Mouse (Mus musculus) G1E (cell line): Measurements from ENCODE around the gene Cc2d1a.

ENCODE experiments used
- CTCF ChIP-seq: IDR thresholded peaks from 2 replicates; pipeline ENCODE4 v1.5.1; 2012; ENCODE audit warnings: low read depth, low read length, inconsistent platforms, mixed read lengths
- GATA1 ChIP-seq: IDR thresholded peaks from 2 replicates; pipeline ENCODE4 v1.6.1; 2012; ENCODE audit warnings: borderline replicate concordance, low read length, inconsistent platforms, mixed read lengths
- POLR2AphosphoS5 ChIP-seq: IDR thresholded peaks from 2 replicates; pipeline ENCODE4 v1.6.1; 2012; ENCODE audit warnings: low read depth, low read length, inconsistent platforms; ENCODE audit not compliant: insufficient replicate concordance

DNA sequence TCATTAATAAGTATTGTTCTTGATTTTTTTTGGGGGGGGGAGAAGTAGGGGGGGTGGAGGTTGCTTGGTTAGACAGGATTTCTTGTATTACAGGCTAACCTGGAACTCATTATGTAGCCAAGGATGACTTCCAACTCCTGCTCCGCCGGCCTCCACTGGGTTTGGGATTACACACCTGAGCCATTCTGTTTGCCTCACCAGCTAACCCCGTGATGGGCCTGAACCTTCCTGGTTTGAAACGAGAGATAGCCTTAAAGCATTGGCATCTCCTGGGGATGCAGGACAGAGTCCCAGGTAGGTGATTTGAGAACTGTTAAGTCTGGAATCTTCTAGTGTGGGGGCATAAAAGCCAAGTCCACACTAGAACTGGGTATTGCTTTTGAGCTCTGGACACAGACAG lies 45.4 kb upstream of the Cc2d1a start:
- TF ChIP-seq GATA1, result no peak
- TF ChIP-seq CTCF, result no peak
- TF ChIP-seq POLR2AphosphoS5, result no peak
